In the genomic region with DNA sequence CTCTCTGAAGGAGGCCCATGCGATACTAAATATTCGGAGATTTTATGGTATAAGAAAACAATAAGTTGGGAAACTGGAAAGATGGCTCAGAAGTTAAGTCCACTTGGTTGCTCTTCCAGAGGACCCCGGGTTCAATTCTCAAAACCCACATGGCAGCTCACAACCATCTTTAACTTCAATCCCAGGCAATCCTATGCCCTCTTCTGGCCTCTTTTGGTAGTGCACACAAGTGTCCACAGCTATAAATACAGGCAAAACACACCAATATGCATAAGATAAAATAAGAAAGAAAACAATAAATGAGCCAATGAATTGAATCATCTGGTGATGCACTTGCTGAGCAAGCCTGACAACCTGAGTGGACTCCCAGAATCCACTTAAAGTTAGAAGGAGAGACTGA, we compare ENCODE assay signal across 9 mouse cellular contexts. TPM values are rescaled to one million over a fixed set of nuclear protein-coding genes. Genes with fewer than 3 reads are reported as not detected.
DNase-seq lines count a peak whose midpoint lies in the region; TF ChIP-seq lines count a peak whose summit lies in the region.
"Had no signal": no experiment of that assay in that cellular context is flagged by ENCODE, and none has a peak within 500 bp of the region (broad histone marks: within the 10 kb centered on the region; RNA-seq: fewer than 3 reads in every experiment).

No protein-coding gene starts in this region.

- peaks cover 3% of the 10 kb centered on the region in 2 experiments; a peak in 3 of 4 replicates for H3K4me1 ChIP-seq in ES-E14 (ENCODE audit: control insufficient read depth in 2 of 2, insufficient read depth in 2 of 2, low read length in 2 of 2, poor library complexity in 1 of 2)
- no peaks in the 10 kb centered on the region for H3K4me1 ChIP-seq in cortical plate, adult 2 months (ENCODE audit: control insufficient read depth, insufficient read depth, low read length)
- H3K4me1 ChIP-seq in lung, adult 2 months (ENCODE audit: control insufficient read depth, insufficient read depth, low read length), result peaks cover 2% of the 10 kb centered on the region; the same call in 1 of the 2 replicates
- H3K4me1 ChIP-seq: embryonic facial prominence, embryonic 12.5 days had no signal

- no peak overlapping the region for H3K4me3 ChIP-seq in ES-E14 (ENCODE audit: insufficient read depth in 1 of 2, low read depth in 1 of 2, low read length in 2 of 2, poor library complexity in 1 of 2, severe bottlenecking in 1 of 2)
- H3K4me3 ChIP-seq in cortical plate, adult 2 months (ENCODE audit: insufficient read depth, low read length), result no peak overlapping the region
- H3K4me3 ChIP-seq in lung, adult 2 months (replicated peaks; ENCODE audit: extremely low read depth, low read depth, low read length), result no peak overlapping the region
- H3K4me3 ChIP-seq: embryonic facial prominence, embryonic 12.5 days had no signal

- peak; percentile 37 for DNase-seq in embryo, embryonic 10.5 days (ENCODE audit: low spot score)
- DNase-seq in embryo, embryonic 9.5 days (ENCODE audit: extremely low spot score), result no peak
- peak; percentile 5 for DNase-seq in left cerebral cortex, postnatal 4 days
- DNase-seq in left cerebral cortex, postnatal 25 days (ENCODE audit: low spot score in 2 of 2), result no peak
- DNase-seq in ES-E14 (ENCODE audit: low read depth, low spot score), result no peak
- DNase-seq in lung, adult 2 months, result no peak
- DNase-seq in frontal cortex, postnatal 14 days (ENCODE audit: low spot score in 2 of 2), result no peak

- in situ Hi-C loops in ES-E14 (cut with MboI; ENCODE audit: low sequenced_read_pairs in 2 of 2, unreplicated experiment in 2 of 2), result loop anchor here (10.0 to 25.0 kb wide), 2 partner anchors 341 to 344 kb away; partner anchors contain the start of gene Rbmxl2 (in 1 of the 2)

- TF ChIP-seq CTCF in cortical plate, adult 2 months (IDR thresholded peaks at IDR 0.05; ENCODE audit: extremely low read depth, insufficient read depth, low read length), result 0 out of 2 replicates have a peak, but pooled peaks have one; percentile 14
- TF ChIP-seq CTCF in lung, adult 2 months (IDR thresholded peaks at IDR 0.05; ENCODE audit: insufficient read depth, low read length), result no peak

- no peaks in the 10 kb centered on the region for H3K9me3 ChIP-seq in ES-E14 (ENCODE audit: control insufficient read depth, insufficient read depth, low read depth, low read length)
- H3K9me3 ChIP-seq: embryonic facial prominence, embryonic 12.5 days had no signal

- no peak overlapping the region for H3K27ac ChIP-seq in ES-E14 (ENCODE audit: insufficient read depth, low read depth, low read length, poor library complexity, severe bottlenecking)
- H3K27ac ChIP-seq in cortical plate, adult 2 months (ENCODE audit: insufficient read depth, low read length), result no peak overlapping the region
- H3K27ac ChIP-seq: embryonic facial prominence, embryonic 12.5 days had no signal

- H3K36me3 ChIP-seq in ES-E14 (ENCODE audit: control insufficient read depth, insufficient read depth, low read length, poor library complexity, severe bottlenecking), result no peaks in the 10 kb centered on the region
- H3K36me3 ChIP-seq: embryonic facial prominence, embryonic 12.5 days had no signal

- intact Hi-C loops in left cerebral cortex, postnatal 4 days (cut with DNase I), result no loop called here
- intact Hi-C loops in left cerebral cortex, postnatal 25 days (cut with DNase I), result no loop called here

- WGBS in lung, adult 2 months, result 89% methylated on average over 3 of the region's 3 CpGs

- no peak for TF ChIP-seq POLR2A in cortical plate, adult 2 months (IDR thresholded peaks at IDR 0.05; ENCODE audit: extremely low read depth, insufficient read depth, low read length)
- no peak for TF ChIP-seq POLR2A in lung, adult 2 months (IDR thresholded peaks at IDR 0.05; ENCODE audit: borderline replicate concordance, extremely low read depth, low read depth, low read length)

- H3K9ac ChIP-seq in ES-E14 (ENCODE audit: insufficient read depth, low read depth, low read length, poor library complexity, severe bottlenecking), result no peak overlapping the region
- H3K9ac ChIP-seq: embryonic facial prominence, embryonic 12.5 days had no signal

TF ChIP-seq in ES-E14, 5 proteins besides CTCF, POLR2A, EP300 and RAD21:
- TF ChIP-seq MAFK (IDR thresholded peaks at IDR 0.05; ENCODE audit: insufficient read depth, low read depth, low read length) (no peak), ZC3H11A (IDR thresholded peaks at IDR 0.05; ENCODE audit: borderline replicate concordance, low read depth, low read length) (peak; percentile 49; the same call in 1 of the 2 replicates), ZNF384 (IDR thresholded peaks at IDR 0.05; ENCODE audit: low read depth, low read length) (no peak), HCFC1 (IDR thresholded peaks at IDR 0.05; ENCODE audit: borderline replicate concordance, insufficient read depth, low read length) (no peak), CHD2 (IDR thresholded peaks at IDR 0.05; ENCODE audit: low read depth, low read length) (no peak)

RNA-seq across cellular contexts. Expression of gene Olfml1, which starts 11.3 kb away (rescaled TPM):
- total RNA-seq in left cerebral cortex, postnatal 4 days (2021), result 1 to 10 TPM; 4.6 to 5.6 TPM
- 1 to 10 TPM; 8.8 to 9.5 TPM for total RNA-seq in left cerebral cortex, postnatal 25 days (2021)
- 0.94 and 2.7 TPM in 2 replicates for total RNA-seq in ES-E14 (2012; rRNA removed)
- polyA plus RNA-seq in cortical plate, adult 2 months (2012; rRNA removed), result 12.4 and 13.4 TPM in 2 replicates
- 7.4 and 11.1 TPM in 2 replicates for polyA plus RNA-seq in lung, adult 2 months (2012; rRNA removed)

RNA-seq across cellular contexts. Expression of gene Ppfibp2, which starts 39.1 kb away (rescaled TPM):
- total RNA-seq in left cerebral cortex, postnatal 4 days (2021), result 1 to 10 TPM; 2.6 to 2.9 TPM
- total RNA-seq in left cerebral cortex, postnatal 25 days (2021), result 1 to 10 TPM; 5.0 to 6.5 TPM
- 6.0 and 10.8 TPM in 2 replicates for total RNA-seq in ES-E14 (2012; rRNA removed)
- polyA plus RNA-seq in cortical plate, adult 2 months (2012; rRNA removed), result 7.5 and 8.4 TPM in 2 replicates
- polyA plus RNA-seq in lung, adult 2 months (2012; rRNA removed), result 15.3 and 27.0 TPM in 2 replicates

Comparison
In these comparisons a context has a peak if more than half of its experiments do, and no peak if none do; other contexts are left out.
1. DNase-seq: peak in embryo, embryonic 10.5 days (single experiment) and left cerebral cortex, postnatal 4 days (single experiment); none in embryo, embryonic 9.5 days (single experiment), left cerebral cortex, postnatal 25 days (0 of 2), ES-E14 (single experiment), lung, adult 2 months (single experiment) and frontal cortex, postnatal 14 days (0 of 2).